Mouse (Mus musculus): Measurements from ENCODE around the gene Pkp3. TPM values are rescaled to one million over a fixed set of nuclear protein-coding genes. Genes with fewer than 3 reads are reported as not detected.
A peak's percentile ranks its signal among the peaks of the same experiment; 100 is the strongest.

The Pkp3 gene
- polyA plus RNA-seq, 1 experiment, result 26.5 TPM

DNA sequence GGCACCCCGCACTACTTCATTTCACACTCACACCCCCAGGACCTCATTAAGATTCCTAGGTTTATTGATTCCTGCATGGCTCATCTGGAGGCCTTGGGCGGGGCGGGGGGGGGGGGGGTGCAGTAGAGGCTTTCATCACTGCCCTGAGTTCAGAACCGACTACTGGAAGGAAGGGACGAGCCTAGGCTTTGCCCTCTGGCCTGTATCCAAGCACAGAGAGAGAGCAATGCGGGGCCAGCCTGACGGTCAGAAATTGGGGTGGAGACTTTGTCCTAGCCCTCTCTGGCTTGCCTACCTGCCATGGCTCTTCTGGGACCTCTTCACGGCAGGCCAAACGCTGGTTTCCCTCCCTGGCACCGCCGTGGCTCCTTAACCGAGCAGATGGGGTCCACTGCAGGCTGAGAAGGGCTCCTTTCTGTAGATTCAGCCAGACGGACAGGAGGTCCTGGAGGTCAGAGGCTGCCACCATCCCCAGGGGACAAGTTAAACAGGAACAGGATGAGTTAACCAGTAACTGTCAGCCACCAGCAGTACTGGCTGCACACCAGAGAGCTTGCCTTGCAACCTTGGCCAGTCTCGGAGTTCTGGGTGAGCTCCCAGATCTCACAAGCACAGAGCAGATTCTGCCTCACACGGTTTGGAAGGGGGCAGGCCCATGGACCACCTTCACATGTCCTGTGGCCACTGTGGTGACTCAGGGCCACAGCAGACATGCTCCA lies 16.6 kb downstream of the Pkp3 start:
- no peak for DNase-seq (ENCODE audit: low spot score)

DNA sequence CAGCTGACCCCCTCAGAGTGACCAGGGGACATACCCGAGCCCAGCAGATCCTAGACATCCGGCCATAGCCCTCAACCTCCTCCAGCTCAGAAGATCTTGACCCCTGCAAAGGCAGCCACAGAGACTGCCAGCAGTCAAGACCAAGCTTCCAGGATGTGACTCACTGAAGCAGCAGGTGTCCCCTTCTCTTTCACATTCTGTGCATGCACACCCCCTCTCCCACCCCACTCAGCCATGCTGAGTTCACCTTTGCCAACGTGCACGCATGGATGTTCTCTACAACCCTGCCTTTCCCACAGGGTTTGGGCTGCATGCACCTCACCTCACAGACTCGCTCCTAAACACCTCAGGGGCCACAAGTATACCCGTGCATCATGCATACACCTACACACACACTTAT lies 18.0 kb downstream of the Pkp3 start:
- DNase-seq (ENCODE audit: low spot score), result no peak

DNA sequence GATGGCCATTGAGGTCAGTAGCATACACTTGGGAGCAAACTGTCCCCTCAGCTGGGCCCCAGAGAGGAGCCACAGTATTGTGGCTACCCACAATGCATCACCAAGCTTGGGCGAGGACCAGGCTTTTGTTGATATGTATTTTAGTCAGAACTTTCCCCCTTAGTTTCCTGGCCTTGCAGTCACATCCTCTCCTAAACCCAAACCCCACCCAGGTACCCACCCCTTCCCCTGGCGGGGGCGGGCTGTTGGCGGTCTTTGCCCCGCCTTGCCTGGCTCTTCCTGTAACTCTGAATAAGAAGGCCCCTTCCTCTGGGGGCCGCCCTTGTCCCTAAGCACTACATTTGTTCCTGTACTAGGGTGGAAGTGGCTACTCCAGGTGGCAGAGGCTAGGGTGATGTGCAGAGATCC lies 18.6 kb downstream of the Pkp3 start:
- no peak for DNase-seq (ENCODE audit: low spot score)

DNA sequence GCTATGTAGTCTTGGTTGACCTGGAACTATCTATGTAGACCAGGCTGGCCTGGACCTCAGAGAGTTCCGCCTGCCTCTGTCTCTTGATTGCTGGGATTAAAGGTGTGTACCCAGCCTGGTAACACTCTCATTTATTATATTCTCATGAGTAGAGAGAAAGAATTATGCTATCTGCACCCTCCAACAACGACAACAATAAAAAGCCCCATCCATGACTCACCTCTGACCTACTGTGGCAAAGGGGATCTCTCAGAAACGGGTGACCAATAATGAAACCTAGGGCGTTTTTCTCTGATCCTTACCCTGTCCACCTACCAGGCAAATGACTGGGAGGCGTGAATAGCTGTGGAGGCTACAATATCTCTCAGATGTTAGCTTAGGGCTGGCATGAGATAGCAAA lies 19.2 kb downstream of the Pkp3 start:
- no peak for DNase-seq (ENCODE audit: low spot score)

DNA sequence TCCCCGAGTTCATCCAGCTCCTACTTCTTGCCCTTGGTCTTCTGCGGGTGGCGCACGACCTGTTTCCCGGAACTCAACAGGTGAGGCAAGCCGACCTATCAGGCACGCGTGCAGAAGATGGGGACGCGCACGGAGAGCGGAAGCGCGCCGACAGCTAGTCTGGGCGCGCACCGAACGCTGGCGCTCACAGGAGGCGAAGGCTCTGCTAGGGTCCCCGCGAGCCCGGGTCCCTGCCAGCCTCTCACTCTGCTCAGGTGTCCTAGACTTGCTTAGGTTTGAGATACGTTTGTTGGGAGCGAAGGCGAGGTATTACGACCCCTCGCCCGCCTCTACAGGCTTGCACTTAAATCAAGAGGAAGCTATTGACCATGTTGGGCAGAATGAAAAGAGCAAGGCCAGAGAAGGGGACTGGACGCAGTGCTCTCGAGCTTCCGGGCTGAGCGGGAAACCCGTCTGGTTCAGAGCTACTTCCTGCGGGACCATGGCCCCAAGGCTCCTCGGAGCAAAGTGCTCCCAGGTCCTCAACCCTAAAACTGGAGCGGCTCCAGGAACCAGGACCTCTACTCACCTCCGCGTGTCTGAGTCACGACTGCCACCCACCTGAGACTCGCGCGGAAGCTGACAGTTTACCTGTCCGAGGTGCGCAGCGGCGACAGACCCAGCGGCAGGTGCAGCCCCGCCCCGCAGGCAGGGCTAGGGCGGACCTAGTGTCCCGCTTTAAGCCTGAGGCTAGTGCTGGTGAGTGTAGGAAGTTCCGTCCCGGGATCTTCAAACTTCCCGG lies 22.1 kb downstream of the Pkp3 start, which contains the start of gene Sigirr:
TSS of gene Sigirr (minus strand) at position 662 of the 781 bp plus-strand sequence.
- peak; percentile 42 for DNase-seq (ENCODE audit: low spot score)

DNA sequence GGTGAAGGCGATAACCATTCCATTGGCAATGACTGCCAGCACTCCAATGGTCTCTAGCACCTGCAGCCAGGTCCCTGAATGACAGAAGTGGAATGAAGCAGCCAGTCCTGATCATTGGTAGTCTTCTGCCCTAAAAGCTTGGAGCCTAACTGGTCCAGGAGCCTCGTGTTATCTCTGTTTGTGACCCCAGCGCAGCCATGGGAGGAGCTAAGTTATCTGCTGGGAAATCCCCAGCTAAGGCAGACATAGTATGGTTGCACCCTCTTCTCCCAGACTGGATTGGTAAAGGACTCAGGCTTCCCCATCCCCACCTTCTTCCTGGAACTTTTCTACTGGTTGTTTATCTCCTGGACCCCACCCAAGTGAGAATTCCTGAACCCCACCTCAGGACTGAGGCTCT lies 25.1 kb downstream of the Pkp3 start:
- no peak for DNase-seq (ENCODE audit: low spot score)

DNA sequence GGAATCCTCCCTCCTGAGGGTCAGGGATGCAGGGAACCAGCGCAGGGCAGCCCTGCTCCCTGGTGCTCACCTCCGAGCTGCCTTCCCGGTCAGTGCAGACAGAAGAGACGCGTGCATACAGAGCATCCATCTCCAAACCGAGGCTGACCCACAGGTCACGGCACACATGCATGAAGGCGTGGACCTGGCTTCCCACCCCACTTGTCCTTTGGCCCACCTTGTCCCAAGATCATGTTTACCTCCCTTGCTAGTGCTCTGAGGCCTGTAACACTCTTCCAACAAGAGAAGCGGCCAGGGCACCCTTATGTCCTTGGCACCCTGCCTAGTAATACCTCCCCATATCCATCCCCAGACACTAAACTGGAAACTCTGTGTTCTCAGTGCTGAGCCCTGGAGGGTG lies 37.9 kb downstream of the Pkp3 start:
- no peak for DNase-seq (ENCODE audit: low spot score)

DNA sequence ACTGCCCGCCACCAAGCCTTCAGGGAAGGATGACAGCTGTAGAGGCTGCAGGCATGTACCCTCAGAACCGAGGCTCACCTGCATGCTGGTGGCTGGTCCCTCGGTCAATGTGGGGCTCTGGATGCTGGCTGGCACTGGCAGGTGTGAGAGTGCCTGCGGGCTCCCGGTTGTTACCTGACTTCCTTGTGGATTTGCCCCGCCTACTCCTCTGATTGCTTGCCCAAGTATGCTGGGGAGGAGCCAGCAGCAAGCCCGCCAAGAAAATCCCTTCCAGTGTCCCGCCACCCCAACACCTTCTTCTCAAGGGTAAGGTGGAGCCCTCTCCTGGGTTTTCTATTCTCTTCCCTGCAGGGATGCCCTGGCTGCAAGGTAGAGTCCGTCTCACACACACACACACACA lies 39.6 kb downstream of the Pkp3 start, which contains the start of gene Ano9:
TSS of gene Ano9 (minus strand) at position 171 of the 400 bp plus-strand sequence.
- DNase-seq (ENCODE audit: low spot score), result no peak

DNA sequence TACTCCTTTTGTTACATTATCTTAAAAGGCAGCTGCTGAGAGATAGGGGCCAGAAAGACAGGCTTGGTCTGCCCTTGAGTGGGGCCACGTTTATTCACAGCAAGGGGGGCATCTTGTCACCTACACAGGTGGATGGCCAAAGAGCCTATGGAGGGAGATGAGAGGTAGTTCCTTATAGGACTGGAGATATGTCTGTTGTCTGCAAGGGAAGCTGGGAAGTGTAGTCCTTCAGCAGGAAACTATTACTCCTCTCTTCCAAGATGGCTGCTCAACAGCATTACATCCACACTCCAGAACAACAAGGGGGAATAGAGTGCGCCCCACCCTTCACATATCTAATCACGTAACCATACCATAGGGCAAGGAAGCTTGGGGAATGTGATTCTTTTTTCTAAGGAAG lies 41.5 kb downstream of the Pkp3 start:
- no peak for DNase-seq (ENCODE audit: low spot score)

DNA sequence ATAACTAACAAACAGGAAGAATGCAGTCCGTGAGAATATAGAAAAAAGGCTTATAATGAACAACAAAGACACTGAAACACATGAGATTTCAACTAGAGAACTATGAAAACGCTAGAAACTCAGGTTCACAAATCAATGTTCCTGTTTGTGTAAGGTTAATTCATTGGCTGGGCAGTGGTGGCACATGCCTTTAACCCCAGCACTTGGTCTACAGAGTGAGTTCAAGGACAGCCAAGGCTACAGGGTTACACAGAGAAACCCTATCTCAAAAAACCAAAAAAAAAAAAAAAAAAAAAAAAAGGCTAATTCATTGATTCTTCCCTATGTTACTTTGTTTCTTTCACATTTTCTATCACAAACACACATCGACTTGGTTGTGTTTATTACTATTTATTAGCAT lies 42.6 kb downstream of the Pkp3 start:
- DNase-seq (ENCODE audit: low spot score), result no peak

DNA sequence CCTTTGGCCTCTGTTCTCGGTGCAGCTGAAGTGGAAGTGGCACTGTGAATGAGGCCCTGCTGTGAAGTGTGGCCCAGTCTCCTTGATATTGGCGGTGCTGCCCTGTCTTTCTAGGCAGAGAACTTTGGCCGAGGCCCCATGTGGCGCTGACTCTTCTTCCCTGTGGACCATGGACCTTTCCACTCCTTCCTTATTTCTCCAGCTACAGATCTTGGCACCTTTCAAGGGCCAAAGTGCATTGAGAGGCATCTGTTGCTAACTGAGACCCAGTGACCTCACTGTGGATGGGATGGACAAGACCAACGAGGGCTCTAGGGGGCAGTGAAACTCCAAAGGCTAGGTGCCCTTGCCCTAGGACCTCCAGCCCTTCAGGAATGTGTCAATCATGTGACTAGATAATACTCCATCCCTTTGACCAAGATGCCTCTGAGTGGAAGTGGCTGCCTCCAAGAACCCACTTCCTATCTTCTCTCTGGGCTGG lies 43.1 kb downstream of the Pkp3 start:
- DNase-seq (ENCODE audit: low spot score), result no peak

DNA sequence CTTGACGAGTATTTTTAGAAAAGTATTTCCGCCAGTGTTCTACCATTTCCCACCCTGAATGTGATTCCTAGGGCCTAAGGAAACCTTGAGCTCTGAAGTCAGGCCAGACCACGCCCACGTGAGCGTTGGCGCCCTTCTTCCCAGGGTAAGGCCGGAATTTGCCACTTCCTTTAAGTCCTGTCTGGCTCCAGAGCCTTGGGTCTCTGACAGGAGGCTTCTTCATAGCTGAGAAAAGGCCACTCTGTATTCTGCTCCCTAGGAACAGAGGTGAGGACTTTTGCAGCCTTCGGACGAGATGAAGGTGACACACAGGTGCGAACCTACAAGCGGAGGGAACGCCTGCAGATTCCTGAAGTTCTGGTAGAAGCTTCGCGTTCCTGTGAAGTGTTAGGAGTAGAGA lies 44.2 kb downstream of the Pkp3 start, which contains the start of gene Ptdss2:
TSS of gene Ptdss2 (plus strand) at position 138 of the 400 bp plus-strand sequence.
- no peak for DNase-seq (ENCODE audit: low spot score)

DNA sequence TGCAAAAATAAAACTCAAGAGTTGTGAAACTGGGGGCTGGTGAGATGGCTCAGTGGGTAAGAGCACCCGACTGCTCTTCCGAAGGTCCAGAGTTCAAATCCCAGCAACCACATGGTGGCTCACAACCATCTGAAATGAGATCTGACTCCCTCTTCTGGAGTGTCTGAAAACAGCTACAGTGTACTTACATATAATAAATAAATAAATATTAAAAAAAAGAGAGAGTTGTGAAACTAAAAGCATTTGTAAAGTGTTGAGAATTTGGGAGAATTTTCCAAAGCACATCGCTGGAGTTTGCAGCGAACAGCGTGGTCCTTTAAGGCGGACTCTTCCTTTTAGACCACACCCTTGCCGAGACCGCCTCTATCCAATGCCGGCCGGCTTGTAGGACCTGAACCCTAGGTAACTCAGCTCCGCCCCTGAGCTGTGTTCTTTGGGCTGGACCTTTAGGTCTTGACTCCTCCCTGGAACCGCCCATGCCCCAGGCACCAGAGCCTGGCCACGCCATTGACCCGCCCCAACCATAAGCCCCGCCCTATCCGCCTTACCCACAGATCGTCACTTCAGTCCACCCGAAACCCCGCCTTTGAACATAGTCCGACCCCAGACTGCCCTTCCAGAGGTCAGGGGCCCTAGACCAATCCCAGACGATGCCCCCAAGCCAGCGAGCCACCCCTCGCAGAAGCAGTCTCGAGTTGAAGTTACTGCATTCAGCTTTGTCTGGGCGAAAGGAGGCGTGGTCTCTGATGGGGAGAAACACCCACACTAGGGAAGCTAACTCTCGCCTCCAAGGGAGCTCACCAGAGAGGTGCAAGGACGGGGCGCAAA lies 44.9 kb downstream of the Pkp3 start:
- peak; percentile 81 for DNase-seq (ENCODE audit: low spot score)

DNA sequence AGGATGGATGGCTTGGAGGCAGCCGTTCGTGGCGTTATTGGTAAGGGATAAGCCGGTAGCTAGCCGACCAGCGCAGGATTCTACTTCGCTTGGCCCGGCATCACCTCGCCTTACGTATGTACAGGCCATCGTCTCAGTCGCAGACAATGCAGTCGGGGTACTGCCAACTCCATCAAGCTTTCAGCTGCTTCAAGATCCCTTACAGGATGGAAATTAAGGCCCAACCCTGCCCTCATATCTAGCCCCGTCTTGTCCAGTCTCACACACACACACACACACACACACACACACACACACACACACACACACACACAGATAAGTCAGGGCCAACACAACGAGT lies 45.5 kb downstream of the Pkp3 start:
- no peak for DNase-seq (ENCODE audit: low spot score)

DNA sequence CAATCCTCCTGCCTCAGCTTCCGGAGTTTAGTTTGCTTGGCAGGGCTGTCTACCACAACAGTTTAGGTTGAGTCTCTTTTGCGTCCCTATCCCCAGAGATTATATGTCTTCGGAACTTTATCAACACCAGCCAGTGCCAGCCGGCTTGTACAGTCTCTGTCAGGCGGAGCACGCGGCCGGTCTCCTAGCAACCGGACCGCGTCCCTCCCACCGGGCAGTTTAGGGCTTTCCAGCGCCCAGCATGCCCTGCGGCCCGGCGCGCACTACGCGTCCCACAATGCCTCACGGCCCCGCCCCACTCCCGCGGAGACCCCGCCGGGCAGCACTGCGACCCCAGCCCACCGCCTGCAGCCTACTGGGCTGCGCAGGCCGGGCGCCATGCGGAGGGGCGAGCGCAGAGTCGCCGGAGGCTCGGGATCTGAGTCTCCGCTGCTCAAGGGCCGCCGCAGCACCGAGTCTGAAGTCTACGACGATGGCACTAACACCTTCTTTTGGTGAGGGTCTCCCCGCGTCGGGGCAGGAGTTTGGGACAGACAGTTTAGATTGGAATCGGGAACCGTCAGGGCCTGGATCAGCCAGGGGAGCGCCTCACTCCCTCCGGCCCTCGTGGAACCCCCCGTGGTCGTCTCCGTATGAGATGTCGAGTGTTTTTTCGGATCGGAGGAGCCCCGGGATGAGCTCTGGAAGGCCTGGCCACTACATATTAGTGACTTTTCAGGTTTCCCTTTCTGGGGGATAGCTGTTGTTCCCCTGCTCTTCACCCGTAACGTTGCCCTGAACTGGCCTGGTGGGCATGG lies 53.2 kb downstream of the Pkp3 start:
- peak; percentile 73 for DNase-seq (ENCODE audit: low spot score)

DNA sequence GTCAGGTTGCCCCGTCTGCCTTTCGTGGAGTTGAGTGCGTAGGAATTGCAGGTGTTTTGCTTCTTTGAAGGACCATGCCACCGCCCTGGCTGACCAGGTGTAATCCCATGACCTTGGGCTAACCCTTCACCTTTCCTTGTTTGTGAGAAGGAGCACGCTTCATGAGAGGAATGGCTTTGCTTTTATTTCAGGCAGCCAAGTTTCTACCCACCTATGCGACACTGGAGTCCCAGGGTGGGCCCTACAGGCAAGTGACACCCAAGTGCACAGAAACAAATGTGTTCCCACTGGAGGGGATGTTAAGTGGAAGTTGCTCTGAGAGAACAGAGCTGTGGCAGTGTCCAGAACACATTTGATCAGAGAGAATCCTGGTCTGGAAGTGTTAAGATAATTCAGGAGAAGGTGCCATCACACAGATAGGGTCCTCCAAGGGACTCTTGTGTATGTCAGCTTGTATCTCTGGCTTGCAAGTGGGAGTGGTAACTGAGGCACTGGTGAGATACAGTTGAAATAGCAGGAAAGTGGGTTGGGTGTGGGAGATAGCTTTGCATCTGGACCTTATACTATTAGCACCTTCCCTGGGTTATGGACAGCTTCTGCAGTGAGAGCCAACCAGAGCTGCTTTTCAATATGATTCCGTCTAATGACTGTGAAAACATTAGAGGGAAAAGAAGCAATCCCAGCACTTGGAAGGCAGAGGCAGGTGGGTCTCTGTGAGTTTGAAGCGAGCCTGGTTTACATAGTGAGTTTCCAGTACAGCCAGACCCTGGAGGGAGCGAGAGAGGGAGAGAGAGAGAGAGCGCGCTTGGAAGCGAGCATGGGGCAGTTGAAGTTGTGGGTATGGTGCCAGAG lies 54.1 kb downstream of the Pkp3 start:
- no peak for DNase-seq (ENCODE audit: low spot score)
